Mouse (Mus musculus): ENCODE results near the gene Tspan5.

The Tspan5 gene

GRCm38 (mm10) chr3:138773871-138774606 lies 32.0 kb downstream of the Tspan5 start:
- no peak for DNase-seq

- DNase-seq, result no peak
These were observed 32.6 kb downstream of the Tspan5 start for GRCm38 (mm10) chr3:138774607-138774943.

- no peak for DNase-seq
These were observed 34.1 kb downstream of the Tspan5 start for GRCm38 (mm10) chr3:138775926-138776715.

- DNase-seq, result no peak
These were observed 39.5 kb downstream of the Tspan5 start for GRCm38 (mm10) chr3:138781492-138781891.

- DNase-seq, result peak; percentile 94
These were observed 42.1 kb downstream of the Tspan5 start for GRCm38 (mm10) chr3:138783859-138784640.

- DNase-seq, result peak; percentile 88
These were observed 42.6 kb downstream of the Tspan5 start for GRCm38 (mm10) chr3:138784641-138785025.

GRCm38 (mm10) chr3:138787758-138788488 lies 45.9 kb downstream of the Tspan5 start:
- DNase-seq, result no peak

GRCm38 (mm10) chr3:138788489-138788850 lies 46.5 kb downstream of the Tspan5 start:
- no peak for DNase-seq

GRCm38 (mm10) chr3:138789275-138789674 lies 47.3 kb downstream of the Tspan5 start:
- no peak for DNase-seq

GRCm38 (mm10) chr3:138794533-138794932 lies 52.5 kb downstream of the Tspan5 start:
- no peak for DNase-seq

- no peak for DNase-seq
These were observed 54.0 kb downstream of the Tspan5 start for GRCm38 (mm10) chr3:138795951-138796350.

GRCm38 (mm10) chr3:138796583-138796982 lies 54.6 kb downstream of the Tspan5 start:
- no peak for DNase-seq

GRCm38 (mm10) chr3:138800664-138801411 lies 58.8 kb downstream of the Tspan5 start:
- DNase-seq, result peak; percentile 83

- no peak for DNase-seq
These were observed 59.7 kb downstream of the Tspan5 start for GRCm38 (mm10) chr3:138801661-138802060.

GRCm38 (mm10) chr3:138802722-138803443 lies 60.9 kb downstream of the Tspan5 start:
- peak; percentile 68 for DNase-seq

- DNase-seq, result no peak
These were observed 61.6 kb downstream of the Tspan5 start for GRCm38 (mm10) chr3:138803444-138804085.

- no peak for DNase-seq
These were observed 62.4 kb downstream of the Tspan5 start for GRCm38 (mm10) chr3:138804104-138805048.

- peak; percentile 62 for DNase-seq
These were observed 65.8 kb downstream of the Tspan5 start for GRCm38 (mm10) chr3:138807795-138808194.

- no peak for DNase-seq
These were observed 67.5 kb downstream of the Tspan5 start for GRCm38 (mm10) chr3:138809509-138809908.

- no peak for DNase-seq
These were observed 70.6 kb downstream of the Tspan5 start for GRCm38 (mm10) chr3:138812565-138812964.
